Mouse (Mus musculus): ENCODE data around the gene Scd2. TPM values are rescaled to one million over a fixed set of nuclear protein-coding genes. Genes with fewer than 3 reads are reported as not detected.
"Not testable (repeated sequence)": the region's sequence is repeated elsewhere in the genome, so short reads cannot be mapped to it uniquely, and the experiment has no call there.

Scd2 gene
- total and polyA plus RNA-seq, 3 experiments = 47.4 to 593 (median 392) TPM

- H3K79me2 ChIP-seq (ENCODE audit: control insufficient read depth, insufficient read depth, low read length, poor library complexity); H3K27me3 ChIP-seq (ENCODE audit: control insufficient read depth in 1 of 2, insufficient read depth in 2 of 2, low read length in 2 of 2); H3K9me3 ChIP-seq (replicated peaks; ENCODE audit: insufficient read depth, low read length): not testable (repeated sequence)
- H3K27ac ChIP-seq (ENCODE audit: control insufficient read depth, low read depth, low read length) = peak overlapping the region; percentile 81
- H3K4me3 ChIP-seq (ENCODE audit: control insufficient read depth in 1 of 2, insufficient read depth in 1 of 2, low read depth in 2 of 2, low read length in 2 of 2) = peak overlapping the region; percentile 15 to 20; a peak in 3 of 4 replicates
- DNase-seq (ENCODE audit: low read depth, low spot score) = peak; percentile 78
- peak overlapping the region; percentile 66 for H3K9ac ChIP-seq (ENCODE audit: control insufficient read depth, low read depth, low read length, poor library complexity, severe bottlenecking)
- H3K36me3 ChIP-seq (ENCODE audit: control insufficient read depth in 1 of 2, insufficient read depth in 2 of 2, low read length in 2 of 2) = peaks cover 0 to 49% of the 10 kb centered on the region in 2 experiments; a peak in 2 of 4 replicates
- TF ChIP-seq RCOR1 (IDR thresholded peaks at IDR 0.05; ENCODE audit: low read depth, low read length) (0 out of 2 replicates have a peak, but pooled peaks have one; percentile 14), SIN3A (IDR thresholded peaks at IDR 0.05; ENCODE audit: low read length) (0 out of 2 replicates have a peak, but pooled peaks have one; percentile 44), ZMIZ1 (IDR thresholded peaks at IDR 0.05; ENCODE audit: low read depth, low read length) (peak; percentile 81), MAZ (IDR thresholded peaks at IDR 0.05; ENCODE audit: low read depth, low read length) (peak; percentile 69; the same call in 1 of the 2 replicates), TBP (IDR thresholded peaks at IDR 0.05; ENCODE audit: low read depth, low read length) (peak; percentile 92), EP300 (IDR thresholded peaks at IDR 0.05; ENCODE audit: low read depth in 1 of 2, low read length in 2 of 2) (peak in 1 of 2 experiments; percentile 54), HCFC1 (IDR thresholded peaks at IDR 0.05; ENCODE audit: low read depth, low read length) (peak; percentile 45; the same call in 1 of the 2 replicates), ETS1 (IDR thresholded peaks at IDR 0.05; ENCODE audit: low read depth, low read length) (peak; percentile 61), POLR2A (IDR thresholded peaks at IDR 0.05; ENCODE audit: control insufficient read depth in 1 of 2, insufficient read depth in 1 of 2, low read depth in 1 of 2, low read length in 2 of 2, poor library complexity in 1 of 2) (peak in 1 of 2 experiments; percentile 5; a peak in 1 of 4 replicates), MXI1 (IDR thresholded peaks at IDR 0.05; ENCODE audit: low read depth, low read length) (peak; percentile 51; the same call in 1 of the 2 replicates), TCF12 (IDR thresholded peaks at IDR 0.05; ENCODE audit: low read depth, low read length) (peak; percentile 38; the same call in 1 of the 2 replicates), MYC (IDR thresholded peaks at IDR 0.05; ENCODE audit: low read depth, low read length) (peak; percentile 11; the same call in 1 of the 2 replicates), GATA1 (IDR thresholded peaks at IDR 0.05; ENCODE audit: low read depth, low read length) (0 out of 2 replicates have a peak, but pooled peaks have one; percentile 31), NELFE (IDR thresholded peaks at IDR 0.05; ENCODE audit: low read depth, low read length) (peak; percentile 56)
- H3K4me1 ChIP-seq (ENCODE audit: control insufficient read depth in 1 of 2, insufficient read depth in 2 of 2, low read length in 2 of 2) = peaks cover 34 to 60% of the 10 kb centered on the region in 2 experiments
Observed at GRCm38 (mm10) chr19:44281825-44282447, 11.5 kb upstream of the Scd2 start.

DNA sequence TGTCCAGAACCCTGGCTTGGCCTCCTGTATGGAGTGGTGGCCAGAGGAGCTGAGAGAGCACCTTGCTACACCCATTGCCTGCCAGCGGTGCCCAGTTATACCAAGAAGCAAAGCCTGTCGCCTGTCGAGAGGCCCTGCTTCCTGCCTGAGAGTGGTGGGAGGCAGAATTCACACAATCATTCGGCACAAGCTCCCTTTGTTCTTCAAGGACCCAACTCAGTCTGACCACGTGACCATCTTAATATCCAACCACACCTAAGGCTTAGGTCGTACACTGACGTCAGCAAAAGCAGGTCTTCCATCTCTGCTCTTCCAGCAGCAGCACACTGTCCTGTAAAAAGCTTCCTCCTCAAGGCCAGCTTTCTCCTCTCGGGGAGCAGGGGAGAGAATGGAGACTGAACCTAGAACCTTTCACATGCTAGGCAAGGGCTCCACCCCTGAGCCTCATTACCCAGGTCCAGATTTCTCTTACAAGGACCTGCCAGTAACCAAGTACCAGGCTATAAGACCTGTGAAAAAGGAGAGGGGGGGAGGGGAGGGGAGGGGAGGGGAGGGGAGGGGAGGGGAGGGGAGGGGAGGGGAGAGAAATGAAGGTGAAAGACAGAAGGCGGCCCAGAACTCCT, 10.8 kb upstream of the Scd2 start:
- Histone ChIP-seq H3K27ac (ENCODE audit: control insufficient read depth, low read depth, low read length) (peak overlapping the region; percentile 95), H3K79me2 (ENCODE audit: control insufficient read depth, insufficient read depth, low read length, poor library complexity) (peaks cover 2% of the 10 kb centered on the region; the same call in 1 of the 2 replicates), H3K4me1 (ENCODE audit: control insufficient read depth in 1 of 2, insufficient read depth in 2 of 2, low read length in 2 of 2) (peaks cover 38 to 64% of the 10 kb centered on the region in 2 experiments), H3K27me3 (ENCODE audit: control insufficient read depth in 1 of 2, insufficient read depth in 2 of 2, low read length in 2 of 2) (no peaks in the 10 kb centered on the region), H3K36me3 (ENCODE audit: control insufficient read depth in 1 of 2, insufficient read depth in 2 of 2, low read length in 2 of 2) (peaks cover 0 to 55% of the 10 kb centered on the region in 2 experiments; a peak in 2 of 4 replicates), H3K9ac (ENCODE audit: control insufficient read depth, low read depth, low read length, poor library complexity, severe bottlenecking) (peak overlapping the region; percentile 79), H3K9me3 (replicated peaks; ENCODE audit: insufficient read depth, low read length) (no peaks in the 10 kb centered on the region), H3K4me3 (ENCODE audit: control insufficient read depth in 1 of 2, insufficient read depth in 1 of 2, low read depth in 2 of 2, low read length in 2 of 2) (peak overlapping the region; percentile 15 to 20; a peak in 3 of 4 replicates)
- DNase-seq (ENCODE audit: low read depth, low spot score) = peak; percentile 97
- TF ChIP-seq TBP (IDR thresholded peaks at IDR 0.05; ENCODE audit: low read depth, low read length) = peak; percentile 93
- TF ChIP-seq MYB (IDR thresholded peaks at IDR 0.05; ENCODE audit: low read depth, low read length) = no peak
- TF ChIP-seq UBTF (IDR thresholded peaks at IDR 0.05; ENCODE audit: borderline replicate concordance, insufficient read depth, low read depth, low read length) = no peak
- TF ChIP-seq MAFK (IDR thresholded peaks at IDR 0.05; ENCODE audit: borderline replicate concordance, low read depth, low read length) = no peak
- TF ChIP-seq ETS1 (IDR thresholded peaks at IDR 0.05; ENCODE audit: low read depth, low read length) = peak; percentile 40; the same call in 1 of the 2 replicates
- no peak for TF ChIP-seq ELF1 (IDR thresholded peaks at IDR 0.05; ENCODE audit: low read depth, low read length)
- peak; percentile 98 for TF ChIP-seq MAX (IDR thresholded peaks at IDR 0.05; ENCODE audit: low read length)
- no peak for TF ChIP-seq ZKSCAN1 (IDR thresholded peaks at IDR 0.05; ENCODE audit: low read depth, low read length)
- TF ChIP-seq HCFC1 (IDR thresholded peaks at IDR 0.05; ENCODE audit: low read depth, low read length) = peak; percentile 53
- TF ChIP-seq GABPA (IDR thresholded peaks at IDR 0.05; ENCODE audit: low read depth, low read length) = no peak
- TF ChIP-seq MAZ (IDR thresholded peaks at IDR 0.05; ENCODE audit: low read depth, low read length) = no peak
- no peak for TF ChIP-seq GATA1 (IDR thresholded peaks at IDR 0.05; ENCODE audit: low read depth, low read length)
- peak; percentile 72 for TF ChIP-seq CHD2 (IDR thresholded peaks at IDR 0.05; ENCODE audit: low read length)
- TF ChIP-seq KAT2A (conservative IDR thresholded peaks at IDR 0.05; ENCODE audit: low read depth, low read length) = no peak
- no peak for TF ChIP-seq E2F4 (IDR thresholded peaks at IDR 0.05; ENCODE audit: borderline replicate concordance, low read depth, low read length)
- no peak for TF ChIP-seq CHD1 (IDR thresholded peaks at IDR 0.05; ENCODE audit: low read depth, low read length)
- TF ChIP-seq NRF1 (IDR thresholded peaks at IDR 0.05; ENCODE audit: insufficient read depth, low read depth, low read length, poor library complexity, severe bottlenecking) = no peak
- peak; percentile 71 to 76; a peak in 3 of 4 replicates for TF ChIP-seq POLR2A (IDR thresholded peaks at IDR 0.05; ENCODE audit: control insufficient read depth in 1 of 2, insufficient read depth in 1 of 2, low read depth in 1 of 2, low read length in 2 of 2, poor library complexity in 1 of 2)
- no peak for TF ChIP-seq MEF2A (IDR thresholded peaks at IDR 0.05; ENCODE audit: extremely low read depth, insufficient replicate concordance, low read depth, low read length, poor library complexity, severe bottlenecking)
- TF ChIP-seq SIN3A (IDR thresholded peaks at IDR 0.05; ENCODE audit: low read length) = no peak

All from MEL (cell line).